Mouse (Mus musculus): ENCODE measurements at regions not wholly inside any gene's neighbourhood (a gene's known extent, or its start where the extent isn't known, plus 50 kb on each side); places are given as distances from the start of the nearest gene placed in this dataset.

GRCm38 (mm10) chr1:190639846-190640245, 271.7 kb downstream of the Rps6kc1 start:
- no peak for DNase-seq (ENCODE audit: low spot score)

GRCm38 (mm10) chr1:190634935-190635334, 276.6 kb downstream of the Rps6kc1 start:
- no peak for DNase-seq (ENCODE audit: low spot score)

DNA sequence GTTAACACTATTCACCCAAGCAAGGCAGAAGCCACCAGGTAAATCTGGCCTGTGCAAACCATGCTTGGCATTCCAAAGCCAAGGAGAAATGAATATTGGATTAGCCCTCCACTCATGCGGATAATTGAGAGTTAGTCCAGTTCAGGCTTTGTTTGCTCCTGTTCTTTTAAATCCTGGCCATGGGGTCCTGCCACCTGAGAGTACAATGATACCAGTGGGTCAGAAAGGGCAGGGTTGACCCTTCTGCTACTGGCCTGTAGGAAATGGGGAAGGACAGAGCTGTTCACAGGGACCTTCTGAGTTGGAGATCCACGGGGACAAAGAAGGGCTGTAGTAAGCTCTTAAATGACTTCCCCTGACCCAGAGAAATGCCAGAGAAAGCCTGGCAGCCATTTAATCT, 279.9 kb downstream of the Rps6kc1 start:
- DNase-seq (ENCODE audit: low spot score): no peak

DNA sequence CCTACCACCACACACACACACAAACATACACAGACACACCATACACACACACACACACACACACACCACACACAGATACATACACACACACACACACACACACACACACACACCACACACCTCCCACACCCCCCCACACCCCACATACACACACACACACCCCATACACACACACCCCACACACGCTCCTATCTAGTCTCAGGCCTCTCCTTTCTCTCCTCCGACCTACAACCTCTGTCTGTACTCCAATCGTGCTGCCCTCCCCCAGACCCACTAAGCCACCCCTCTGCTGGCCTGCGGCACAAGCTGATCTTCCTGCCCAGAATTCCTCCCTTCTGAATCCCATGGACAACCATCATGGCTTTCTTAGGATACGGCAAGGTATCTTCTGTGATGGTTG, 281.4 kb downstream of the Rps6kc1 start:
- no peak for DNase-seq (ENCODE audit: low spot score)

GRCm38 (mm10) chr1:190623916-190624315, 287.7 kb downstream of the Rps6kc1 start:
- no peak for DNase-seq (ENCODE audit: low spot score)

DNA sequence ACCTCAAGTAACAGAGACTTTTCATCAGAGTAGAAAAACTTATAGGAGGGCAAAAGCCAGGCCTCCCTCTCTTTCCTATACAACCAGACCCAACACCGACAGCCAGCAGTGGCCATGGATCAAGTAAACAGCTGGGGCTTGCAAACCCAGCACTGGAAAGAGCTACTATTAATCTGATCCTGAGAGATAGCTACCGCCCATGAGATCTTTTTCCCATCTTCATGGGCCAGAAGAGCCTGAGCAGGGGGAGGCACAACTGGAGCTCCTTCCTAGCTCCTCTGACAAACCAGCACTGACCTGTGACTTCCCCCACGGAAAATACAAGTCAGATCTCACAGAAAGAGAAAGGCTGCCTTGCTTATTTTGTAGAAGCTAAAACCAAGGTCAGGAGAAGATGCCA, 311.1 kb downstream of the Rps6kc1 start:
- DNase-seq (ENCODE audit: low spot score): no peak

DNA sequence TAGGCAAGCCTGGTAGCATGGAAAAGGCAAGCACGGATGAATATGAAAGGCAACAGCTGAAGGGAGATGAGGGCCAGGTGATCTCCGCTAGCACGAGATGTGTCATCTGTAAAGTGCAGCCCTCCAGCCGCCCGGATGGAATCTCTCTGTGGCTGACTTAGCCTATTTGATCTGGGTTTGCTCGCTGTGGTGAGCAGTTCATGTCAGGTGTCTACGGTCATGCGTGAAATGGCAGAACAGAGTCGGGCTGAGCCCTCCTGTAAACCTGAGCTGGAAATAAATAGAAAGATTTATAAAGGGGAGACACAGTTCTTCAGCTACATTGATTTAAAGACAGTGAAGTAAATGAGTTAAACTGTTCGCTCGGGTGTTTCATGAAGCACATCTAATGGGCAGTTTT, 311.9 kb downstream of the Rps6kc1 start:
- DNase-seq (ENCODE audit: low spot score): no peak

- DNase-seq (ENCODE audit: low spot score): no peak
These were observed 315.4 kb downstream of the Rps6kc1 start for GRCm38 (mm10) chr1:190596209-190596608.

- no peak for DNase-seq (ENCODE audit: low spot score)
These were observed 319.9 kb downstream of the Rps6kc1 start for GRCm38 (mm10) chr1:190591621-190592020.

- no peak for DNase-seq (ENCODE audit: low spot score)
These were observed 322.0 kb downstream of the Rps6kc1 start for GRCm38 (mm10) chr1:190589586-190589985.

DNA sequence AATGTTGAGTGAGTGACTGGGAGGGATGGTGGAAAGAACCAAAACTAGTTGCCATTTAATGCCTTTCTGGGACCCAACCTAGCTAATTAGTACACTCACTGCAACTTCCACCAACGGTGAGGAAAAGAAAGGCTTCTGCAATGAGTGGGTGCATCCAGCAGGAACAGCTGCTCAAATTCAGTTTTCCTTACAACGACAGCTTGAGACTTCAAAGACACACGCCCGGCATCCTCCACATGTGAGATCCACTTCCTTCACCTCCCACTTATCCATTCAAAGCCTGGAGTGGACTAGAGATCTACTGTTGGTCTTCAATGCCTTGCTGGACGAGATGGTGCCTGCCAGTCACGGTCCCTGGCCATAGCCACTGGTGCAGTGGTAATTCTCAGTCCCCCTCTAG, 328.3 kb downstream of the Rps6kc1 start:
- DNase-seq (ENCODE audit: low spot score): no peak

- DNase-seq (ENCODE audit: low spot score): no peak
These were observed 330.9 kb downstream of the Rps6kc1 start for GRCm38 (mm10) chr1:190580653-190581052.

- DNase-seq (ENCODE audit: low spot score): no peak
These were observed 340.6 kb downstream of the Rps6kc1 start for GRCm38 (mm10) chr1:190570981-190571380.

DNA sequence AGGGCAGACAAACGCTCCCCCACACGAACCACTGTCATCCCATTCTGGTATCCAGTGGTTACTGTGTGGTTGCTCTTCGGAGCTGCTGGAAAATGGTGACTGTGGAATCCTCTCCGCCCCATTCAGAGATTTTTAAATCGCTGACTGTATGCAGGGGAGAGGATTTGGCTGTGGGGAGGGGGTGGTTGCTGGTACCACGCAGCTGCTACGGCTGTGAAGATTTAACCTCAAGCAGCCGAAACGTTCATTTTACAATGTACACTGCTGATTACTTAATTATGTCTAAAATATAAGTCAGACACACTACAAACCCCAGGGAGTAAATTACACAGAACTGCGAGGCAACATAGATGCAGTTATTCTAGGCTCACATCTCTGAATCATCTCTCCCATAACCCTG, 341.0 kb downstream of the Rps6kc1 start:
- DNase-seq (ENCODE audit: low spot score): no peak

DNA sequence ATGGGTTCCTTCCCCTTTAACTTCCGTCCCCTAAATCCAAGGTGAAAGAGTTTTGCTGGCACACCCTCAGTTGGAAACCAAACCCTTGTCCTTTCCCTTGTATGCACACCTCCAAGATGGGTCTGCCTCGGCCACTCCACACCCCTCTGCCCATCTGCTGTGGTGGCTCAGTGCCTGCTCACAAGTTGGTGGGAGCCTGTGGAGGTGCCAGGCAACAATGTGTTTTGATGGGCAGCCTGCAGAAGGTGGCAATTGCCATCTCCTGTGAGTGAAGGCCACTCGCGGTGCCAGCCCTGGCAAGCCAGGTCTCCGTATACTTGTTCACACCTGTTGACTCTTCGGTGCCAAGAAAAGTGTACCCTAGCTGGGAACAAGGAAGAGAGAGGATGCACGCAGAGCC, 344.8 kb downstream of the Rps6kc1 start:
- no peak for DNase-seq (ENCODE audit: low spot score)

DNA sequence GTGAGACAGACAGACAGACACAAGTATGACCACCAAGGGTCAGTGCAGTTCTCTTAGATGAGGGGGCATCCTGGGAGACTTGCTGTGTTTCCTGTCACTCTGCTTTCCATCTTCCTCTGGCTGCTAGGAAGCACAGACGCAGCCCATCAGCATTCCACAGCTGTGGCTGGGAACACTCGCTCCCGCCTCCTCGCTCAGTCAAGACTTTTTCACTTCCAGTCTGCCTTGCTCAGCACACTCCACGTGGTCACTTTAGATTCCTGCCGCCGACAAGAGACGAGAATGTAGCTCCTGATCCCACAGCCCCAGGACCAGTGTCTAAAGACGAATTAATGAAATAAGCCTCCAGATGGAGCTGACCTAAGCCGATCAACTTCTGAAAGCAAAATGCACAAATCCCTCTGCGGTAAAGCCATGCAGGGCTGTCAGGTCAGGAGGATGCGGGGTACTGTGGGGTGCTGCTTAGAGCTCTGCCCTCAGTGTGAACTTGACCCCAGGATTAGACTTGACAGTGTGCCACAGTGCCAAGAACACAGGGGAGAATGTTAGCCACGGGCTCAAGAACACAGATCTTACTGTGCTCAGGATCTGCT, 348.6 kb downstream of the Rps6kc1 start:
- peak; percentile 32 for DNase-seq (ENCODE audit: low spot score)

GRCm38 (mm10) chr1:190560086-190560485, 351.5 kb downstream of the Rps6kc1 start:
- no peak for DNase-seq (ENCODE audit: low spot score)

DNA sequence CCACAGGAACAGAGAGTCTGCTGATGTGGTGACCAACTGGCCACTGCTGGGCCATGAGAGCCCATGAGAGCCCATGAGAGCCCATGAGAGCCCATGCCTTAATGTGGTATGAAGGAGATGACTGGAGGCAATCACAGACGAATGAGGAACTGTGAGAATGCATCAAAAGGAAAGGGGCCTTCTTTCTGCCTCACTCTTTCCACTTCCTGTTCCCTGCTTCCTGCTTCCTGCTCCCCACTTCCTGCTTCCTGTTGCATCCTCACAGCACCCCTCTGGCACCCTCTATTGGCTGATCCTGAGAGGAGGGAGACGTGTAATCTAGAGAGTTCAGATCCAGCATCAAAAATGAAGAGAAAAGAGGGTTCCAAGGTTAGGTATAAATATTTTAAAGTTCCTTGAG, 369.7 kb downstream of the Rps6kc1 start:
- DNase-seq (ENCODE audit: low spot score): peak; percentile 64

DNA sequence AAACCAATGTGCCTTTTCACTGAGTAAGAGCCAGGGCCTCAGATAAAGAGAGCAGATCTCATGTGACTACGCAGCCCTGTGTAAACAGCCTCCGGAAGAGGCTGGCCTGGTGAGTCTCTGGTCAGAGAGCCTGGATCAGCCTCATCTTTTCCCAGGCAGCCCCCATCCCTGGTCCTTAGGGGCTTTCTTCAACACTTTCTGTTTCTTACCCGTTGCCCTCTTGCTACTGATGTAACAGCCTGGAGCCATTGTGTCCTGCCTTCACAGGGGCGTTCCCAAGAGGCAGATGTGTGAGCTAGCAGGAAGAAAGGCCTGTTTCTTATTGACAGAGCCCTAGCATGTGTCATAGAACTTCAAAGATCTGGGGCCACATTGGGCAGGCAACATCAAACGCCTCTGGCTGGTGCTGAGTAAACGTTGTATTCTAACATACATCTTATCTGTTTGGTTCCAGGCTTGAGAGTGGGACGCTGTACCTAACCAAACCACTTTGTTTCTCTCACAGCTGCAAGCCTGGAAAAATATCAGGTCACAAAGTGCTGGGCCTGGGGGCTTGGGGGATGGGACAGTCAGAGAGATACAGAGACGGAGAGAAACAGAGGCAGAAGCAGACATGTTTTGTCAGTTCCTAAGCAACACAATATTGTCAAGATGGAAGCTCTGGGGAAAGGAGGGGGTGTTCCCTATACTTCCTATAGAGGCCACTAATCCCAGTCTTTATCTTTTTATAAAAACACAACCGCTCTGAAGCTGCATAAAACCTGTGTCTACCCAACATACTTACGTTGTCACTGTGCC, 362.6 kb upstream of the Prox1 start:
- peak; percentile 67 for DNase-seq (ENCODE audit: low spot score)

DNA sequence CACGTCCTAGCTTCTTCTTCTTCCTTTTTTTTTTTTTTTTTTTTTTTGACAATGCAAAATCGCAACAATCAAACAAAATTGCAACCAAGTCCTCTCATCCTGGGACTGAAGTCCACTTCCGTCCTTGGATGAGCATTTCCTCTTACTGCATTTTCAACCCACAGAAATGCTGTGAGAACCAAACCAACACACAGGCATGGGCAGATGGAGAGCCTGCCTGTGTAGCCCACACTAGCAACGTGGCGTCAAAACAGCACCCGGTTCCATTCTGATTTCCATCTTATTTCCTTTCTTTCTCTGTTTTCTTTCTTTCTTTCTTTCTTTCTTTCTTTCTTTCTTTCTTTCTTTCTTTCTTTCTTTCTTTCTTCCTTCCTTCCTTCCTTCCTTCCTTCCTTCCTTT, 360.7 kb upstream of the Prox1 start:
- DNase-seq (ENCODE audit: low spot score): no peak

GRCm38 (mm10) chr1:190530079-190530478, 359.6 kb upstream of the Prox1 start:
- DNase-seq (ENCODE audit: low spot score): no peak

DNA sequence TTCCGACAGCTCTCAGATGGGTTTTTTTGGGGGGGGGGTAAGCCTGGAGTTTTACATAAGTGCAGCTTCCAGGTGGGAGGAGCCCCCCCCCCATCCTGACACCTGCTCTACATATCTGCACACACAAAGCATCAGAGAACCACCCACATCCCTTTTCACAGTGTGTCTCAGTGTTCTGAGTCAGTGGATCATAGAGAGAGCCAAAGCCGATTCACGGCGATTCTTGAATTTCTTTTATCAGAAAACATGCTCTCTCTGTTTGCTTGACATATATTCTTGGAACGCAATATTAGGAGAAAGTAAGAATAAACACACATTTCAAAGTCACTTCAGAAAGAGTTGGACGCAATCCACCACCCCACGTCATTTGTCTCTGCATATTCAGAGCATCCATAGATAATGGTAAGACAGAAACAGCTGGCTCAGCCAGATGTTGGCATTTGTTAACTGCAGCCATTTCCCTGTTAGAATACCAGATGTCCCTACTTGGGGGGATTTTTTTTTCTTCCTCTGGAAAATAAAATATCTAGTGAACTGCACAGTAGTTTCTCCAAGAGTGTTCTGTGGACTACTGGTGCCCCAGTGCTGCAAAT, 357.1 kb upstream of the Prox1 start:
- no peak for DNase-seq (ENCODE audit: low spot score)

- DNase-seq (ENCODE audit: low spot score): no peak
These were observed 356.1 kb upstream of the Prox1 start for GRCm38 (mm10) chr1:190526634-190527033.
